Mouse (Mus musculus): ENCODE data around the gene Calm2.

DNA sequence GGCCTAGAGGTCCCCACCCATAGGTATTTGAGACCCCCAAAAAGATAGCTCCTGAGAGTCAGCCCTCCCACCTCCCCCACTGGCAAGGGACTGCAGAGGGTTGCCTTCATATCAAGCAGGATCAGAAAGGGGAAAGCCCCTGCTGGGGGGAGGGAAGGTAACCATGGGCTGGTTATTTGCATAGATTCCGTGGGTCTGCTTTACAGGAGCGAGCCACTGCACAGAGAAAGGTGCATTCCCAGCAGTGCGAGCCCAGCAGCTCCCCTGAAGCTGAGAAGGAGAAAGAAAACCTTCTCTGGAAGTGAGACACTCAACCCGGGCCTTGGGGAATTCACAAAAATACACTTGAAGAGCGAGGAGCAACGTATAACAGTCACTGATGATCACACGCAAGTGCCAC is 28.7 kb downstream of the Calm2 start:
- TF ChIP-seq POLR2A (IDR thresholded peaks at IDR 0.05; ENCODE audit: control insufficient read depth, extremely low read depth, insufficient read depth, low read length, poor library complexity) (no peak), CTCF (IDR thresholded peaks at IDR 0.05; ENCODE audit: borderline replicate concordance, control insufficient read depth, extremely low read depth, insufficient read depth, low read length, poor library complexity) (no peak)
